Mouse (Mus musculus): Measurements from ENCODE around the gene Elf5. TPM values are rescaled to one million over a fixed set of nuclear protein-coding genes. Genes with fewer than 3 reads are reported as not detected.

Gene Elf5
- polyA plus RNA-seq (2014; fragmentation: Nextera tagmentation; extraction: Ambion mirVana): 4.9 and 5.8 TPM in 2 replicates

DNA sequence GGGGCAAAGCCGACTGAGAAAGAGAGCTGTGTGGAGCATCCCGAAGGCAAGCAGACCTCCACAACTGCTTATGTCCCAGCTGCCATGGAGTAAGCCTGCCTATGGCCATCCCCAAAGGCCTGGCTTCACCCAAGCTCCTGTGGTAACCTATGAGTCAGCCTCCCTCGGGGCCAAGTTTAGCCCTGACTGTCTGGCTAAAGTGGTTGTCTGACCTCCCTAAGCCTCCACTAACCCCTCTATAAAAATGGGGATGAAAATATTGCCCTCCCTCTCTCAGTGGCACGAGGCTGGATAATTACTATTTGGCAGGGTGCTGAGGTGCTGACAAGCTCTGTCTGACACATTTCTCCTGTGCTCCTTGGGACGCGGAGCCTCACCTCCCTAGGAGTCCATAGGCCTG is at the start of gene Elf5:
Elf5 (plus strand) TSS at position 341 of the 400 bp plus-strand sequence.
- TF ChIP-seq CTCF (IDR thresholded peaks at IDR 0.05; ENCODE audit: low read depth): no peak
- Histone ChIP-seq H3K27me3 (ENCODE audit: insufficient read depth, low read length) (no peaks in the 10 kb centered on the region), H3K4me3 (ENCODE audit: low read depth, low read length) (no peak within 1 kb of the TSS), H3K4me2 (no peak within 1 kb of the TSS), H3K27ac (ENCODE audit: low read depth) (no peak within 1 kb of the TSS), H3K36me3 (ENCODE audit: insufficient read depth) (no peaks in the 10 kb centered on the region), H3K9ac (no peak within 1 kb of the TSS), H3K4me1 (ENCODE audit: insufficient read depth) (no peaks in the 10 kb centered on the region), H3K9me3 (ENCODE audit: low read depth, low read length) (no peaks in the 10 kb centered on the region)
- WGBS: 67% methylated on average over 6 of the region's 6 CpGs
- no peak for DNase-seq
- no peak for ATAC-seq (ENCODE audit: insufficient read depth)

DNA sequence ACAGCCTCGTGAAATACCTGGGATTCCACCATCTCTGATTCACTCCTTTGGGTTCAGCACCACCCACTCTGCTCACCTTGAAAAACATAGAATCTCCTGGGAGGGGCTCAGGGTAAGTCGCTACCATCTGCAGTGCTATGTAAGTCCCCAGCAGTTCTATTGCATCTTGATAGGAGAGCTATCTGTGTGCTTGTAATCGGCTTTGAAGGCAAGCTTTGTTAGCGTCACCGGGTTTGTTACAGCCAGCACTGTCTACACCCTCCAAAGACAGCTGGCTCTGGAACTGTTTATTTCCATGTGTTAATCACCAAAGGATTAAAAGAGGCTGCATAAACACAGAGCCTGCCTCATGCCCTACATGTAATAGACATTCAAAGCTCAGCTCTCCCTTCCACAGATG is 38.9 kb upstream of the Elf5 start:
- no peaks in the 10 kb centered on the region for H3K4me1 ChIP-seq (ENCODE audit: insufficient read depth)
- no peak for TF ChIP-seq CTCF (IDR thresholded peaks at IDR 0.05; ENCODE audit: low read depth)
- ATAC-seq (ENCODE audit: insufficient read depth): no peak
- H3K27ac ChIP-seq (ENCODE audit: low read depth): no peak overlapping the region
- 49% methylated on average over 5 of the region's 5 CpGs for WGBS
- H3K4me2 ChIP-seq: no peak overlapping the region
- H3K9me3 ChIP-seq (ENCODE audit: low read depth, low read length): no peaks in the 10 kb centered on the region
- DNase-seq: no peak
- no peak overlapping the region for H3K9ac ChIP-seq
- H3K27me3 ChIP-seq (ENCODE audit: insufficient read depth, low read length): no peaks in the 10 kb centered on the region
- no peak overlapping the region for H3K4me3 ChIP-seq (ENCODE audit: low read depth, low read length)
- H3K36me3 ChIP-seq (ENCODE audit: insufficient read depth): no peaks in the 10 kb centered on the region

DNA sequence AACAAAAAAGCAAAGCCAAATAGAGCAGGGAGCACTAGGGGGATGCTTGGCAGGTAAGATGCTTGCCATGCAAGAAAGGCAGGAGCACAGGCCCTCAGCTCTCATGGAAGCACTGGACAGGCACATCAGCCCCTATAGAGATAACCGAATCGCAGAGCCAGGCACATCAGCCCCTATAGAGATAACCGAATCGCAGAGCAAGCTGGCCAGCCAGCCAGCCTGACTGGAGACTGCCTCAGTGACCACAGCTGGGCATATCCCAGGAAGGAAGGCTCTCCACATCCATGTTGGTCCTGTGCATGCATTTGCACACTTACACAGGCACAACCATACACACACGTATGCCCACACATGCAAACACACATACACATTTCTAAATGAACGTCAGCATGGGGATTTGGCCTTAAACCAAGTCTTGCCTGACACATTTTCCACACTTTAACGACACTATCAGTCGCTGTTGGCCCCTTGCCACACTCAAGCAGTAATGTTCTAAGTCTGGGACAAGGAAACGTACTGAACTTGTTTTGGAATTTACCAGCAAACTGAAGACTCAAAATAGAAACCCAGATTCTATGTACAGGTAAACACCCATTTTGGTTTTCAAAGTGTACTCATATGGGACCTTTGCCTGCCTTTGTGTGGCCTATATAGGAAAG is 31.9 kb upstream of the Elf5 start:
- TF ChIP-seq CTCF (IDR thresholded peaks at IDR 0.05; ENCODE audit: low read depth): no peak
- Histone ChIP-seq H3K4me2 (no peak overlapping the region), H3K4me3 (ENCODE audit: low read depth, low read length) (no peak overlapping the region), H3K9me3 (ENCODE audit: low read depth, low read length) (no peaks in the 10 kb centered on the region), H3K36me3 (ENCODE audit: insufficient read depth) (no peaks in the 10 kb centered on the region), H3K27ac (ENCODE audit: low read depth) (no peak overlapping the region; the same call in 1 of the 2 replicates), H3K4me1 (ENCODE audit: insufficient read depth) (0 out of 2 replicates have a peak, but pooled peaks cover 2% of the 10 kb centered on the region), H3K27me3 (ENCODE audit: insufficient read depth, low read length) (no peaks in the 10 kb centered on the region), H3K9ac (no peak overlapping the region)
- ATAC-seq (ENCODE audit: insufficient read depth) (peak; percentile 56; the same call in 1 of the 2 replicates), DNase-seq (peak; percentile 80)
- 51% methylated on average over 9 of the region's 9 CpGs for WGBS

DNA sequence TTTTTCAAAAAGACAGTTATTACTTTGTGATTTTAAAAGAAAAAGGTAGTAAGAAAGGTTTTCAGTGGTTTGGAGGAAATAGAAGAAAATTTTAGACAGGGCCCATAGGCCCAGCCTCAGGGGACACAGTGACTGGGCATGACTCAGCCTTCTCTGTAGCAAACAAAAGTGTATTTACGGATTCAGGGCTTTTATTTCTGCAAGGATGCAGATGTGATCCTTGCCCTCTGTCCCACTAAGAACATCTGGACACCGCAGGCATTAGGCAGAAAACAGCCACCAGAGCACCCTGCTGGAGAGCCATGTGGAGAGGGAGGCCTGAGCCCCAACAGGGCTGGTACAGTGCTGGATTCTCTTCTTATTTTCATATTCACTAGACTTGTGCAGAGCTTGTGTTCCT is 29.3 kb upstream of the Elf5 start:
- Histone ChIP-seq H3K4me1 (ENCODE audit: insufficient read depth) (0 out of 2 replicates have a peak, but pooled peaks cover 2% of the 10 kb centered on the region), H3K4me3 (ENCODE audit: low read depth, low read length) (no peak overlapping the region), H3K27me3 (ENCODE audit: insufficient read depth, low read length) (no peaks in the 10 kb centered on the region), H3K27ac (ENCODE audit: low read depth) (no peak overlapping the region), H3K9me3 (ENCODE audit: low read depth, low read length) (no peaks in the 10 kb centered on the region), H3K4me2 (no peak overlapping the region), H3K36me3 (ENCODE audit: insufficient read depth) (no peaks in the 10 kb centered on the region), H3K9ac (no peak overlapping the region)
- ATAC-seq (ENCODE audit: insufficient read depth) (no peak), DNase-seq (no peak)
- TF ChIP-seq CTCF (IDR thresholded peaks at IDR 0.05; ENCODE audit: low read depth): no peak
- WGBS: 75% methylated on average over 2 of the region's 2 CpGs

DNA sequence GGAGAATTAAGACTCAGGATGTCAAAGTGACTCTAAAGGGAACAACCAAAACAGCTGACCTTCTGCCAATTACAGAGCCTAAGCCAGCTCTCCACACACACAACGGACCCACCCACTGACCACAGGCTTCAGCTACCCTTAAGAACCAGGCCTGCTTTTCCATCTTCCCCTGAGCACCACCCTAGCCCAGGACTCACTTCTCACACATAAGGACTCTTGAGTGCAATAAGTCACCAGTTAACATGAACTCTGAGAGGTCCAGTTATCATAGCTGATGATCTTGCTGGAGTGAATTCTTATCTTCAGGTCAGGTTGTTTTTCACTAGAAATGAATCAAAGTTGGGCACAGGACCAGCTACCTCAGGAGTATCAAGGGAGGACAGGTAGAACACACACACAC is 23.6 kb upstream of the Elf5 start:
- H3K36me3 ChIP-seq (ENCODE audit: insufficient read depth): no peaks in the 10 kb centered on the region
- no peaks in the 10 kb centered on the region for H3K9me3 ChIP-seq (ENCODE audit: low read depth, low read length)
- H3K4me1 ChIP-seq (ENCODE audit: insufficient read depth): no peaks in the 10 kb centered on the region
- DNase-seq (no peak), ATAC-seq (ENCODE audit: insufficient read depth) (no peak)
- H3K27me3 ChIP-seq (ENCODE audit: insufficient read depth, low read length): no peaks in the 10 kb centered on the region
- no peak overlapping the region for H3K4me2 ChIP-seq
- no peak overlapping the region for H3K9ac ChIP-seq
- no peak overlapping the region for H3K27ac ChIP-seq (ENCODE audit: low read depth)
- H3K4me3 ChIP-seq (ENCODE audit: low read depth, low read length): no peak overlapping the region
- no peak for TF ChIP-seq CTCF (IDR thresholded peaks at IDR 0.05; ENCODE audit: low read depth)
- WGBS: 63% methylated on average over 1 of the region's 1 CpGs

DNA sequence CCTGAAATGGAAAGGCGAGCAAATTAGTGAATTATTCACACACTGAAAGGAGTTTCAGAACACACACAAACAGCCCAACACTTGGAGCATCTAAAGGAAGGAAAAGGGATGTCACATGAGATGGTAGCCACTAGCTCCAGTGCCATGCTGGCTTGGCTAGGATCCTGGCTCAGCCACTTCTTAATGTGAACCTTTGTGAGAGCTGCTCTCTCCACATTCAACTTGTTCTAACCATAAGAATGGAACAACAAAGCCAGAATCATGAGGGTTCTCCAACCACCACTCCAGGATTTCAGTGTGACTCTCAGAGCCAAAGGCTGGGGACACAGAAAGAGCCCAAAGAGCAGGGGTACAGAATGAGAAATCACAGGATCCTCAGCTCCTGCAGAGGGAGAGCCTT is 23.2 kb upstream of the Elf5 start:
- DNase-seq (no peak), ATAC-seq (ENCODE audit: insufficient read depth) (no peak)
- H3K27ac ChIP-seq (ENCODE audit: low read depth): no peak overlapping the region
- H3K9ac ChIP-seq: no peak overlapping the region
- no peak overlapping the region for H3K4me3 ChIP-seq (ENCODE audit: low read depth, low read length)
- no peak for TF ChIP-seq CTCF (IDR thresholded peaks at IDR 0.05; ENCODE audit: low read depth)
- H3K4me2 ChIP-seq: no peak overlapping the region
- H3K9me3 ChIP-seq (ENCODE audit: low read depth, low read length): no peaks in the 10 kb centered on the region
- no peaks in the 10 kb centered on the region for H3K27me3 ChIP-seq (ENCODE audit: insufficient read depth, low read length)
- H3K36me3 ChIP-seq (ENCODE audit: insufficient read depth): no peaks in the 10 kb centered on the region
- WGBS: 57% methylated on average over 1 of the region's 1 CpGs
- H3K4me1 ChIP-seq (ENCODE audit: insufficient read depth): no peaks in the 10 kb centered on the region

DNA sequence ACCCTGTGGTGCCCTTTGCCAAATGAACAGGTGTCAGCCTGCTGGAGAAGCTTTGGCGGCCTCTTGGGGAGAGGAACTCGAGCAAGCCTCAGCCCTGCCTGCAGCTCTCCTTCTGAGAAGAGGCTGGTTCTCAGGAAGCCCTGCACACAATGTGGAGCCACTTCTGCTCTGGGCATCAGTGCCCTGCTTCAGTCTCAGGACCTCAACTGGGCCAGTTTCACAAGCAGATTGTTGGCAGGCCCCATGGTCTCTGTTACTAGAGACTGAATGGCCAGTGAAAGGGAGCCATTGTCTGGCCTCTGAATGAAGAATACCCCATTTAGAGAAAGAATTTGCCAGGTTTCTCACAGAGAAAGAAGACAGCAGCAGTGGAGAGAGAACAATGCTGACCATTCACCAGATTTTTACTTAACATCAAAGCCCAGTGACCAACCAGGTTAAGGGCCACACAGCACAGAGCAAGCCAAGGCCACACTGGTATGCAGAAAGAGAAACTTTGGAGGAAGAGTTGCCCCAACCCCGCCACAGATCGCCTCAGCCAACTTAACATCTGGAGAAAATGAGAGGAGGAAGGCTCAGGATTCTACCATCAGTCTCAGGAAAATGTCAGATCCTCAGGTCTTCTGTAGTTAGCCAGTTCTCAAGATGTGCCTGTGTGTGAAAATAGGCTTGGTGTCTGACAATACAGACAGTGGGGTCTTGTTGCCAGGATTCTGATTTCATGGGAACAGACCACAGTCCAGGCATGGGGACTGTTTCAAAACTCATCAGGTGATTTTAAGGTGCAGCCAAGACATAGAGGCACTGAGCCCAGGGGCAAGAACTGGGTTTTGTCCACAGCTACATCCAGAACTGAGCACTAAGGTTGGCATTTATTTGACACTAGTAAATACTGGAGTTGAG is 21.2 kb upstream of the Elf5 start:
- WGBS: 49% methylated on average over 4 of the region's 4 CpGs
- ATAC-seq (ENCODE audit: insufficient read depth): no peak
- Histone ChIP-seq H3K27ac (ENCODE audit: low read depth) (no peak overlapping the region), H3K36me3 (ENCODE audit: insufficient read depth) (no peaks in the 10 kb centered on the region), H3K9ac (no peak overlapping the region), H3K4me2 (no peak overlapping the region), H3K9me3 (ENCODE audit: low read depth, low read length) (no peaks in the 10 kb centered on the region), H3K4me3 (ENCODE audit: low read depth, low read length) (no peak overlapping the region), H3K27me3 (ENCODE audit: insufficient read depth, low read length) (no peaks in the 10 kb centered on the region), H3K4me1 (ENCODE audit: insufficient read depth) (no peaks in the 10 kb centered on the region)
- no peak for TF ChIP-seq CTCF (IDR thresholded peaks at IDR 0.05; ENCODE audit: low read depth)
- no peak for DNase-seq

Data from lung, embryonic 14.5 days (tissue).